Mouse (Mus musculus): ENCODE measurements around the gene Lancl1. TPM values are rescaled to one million over a fixed set of nuclear protein-coding genes. Genes with fewer than 3 reads are reported as not detected.

Lancl1 gene
- polyA plus RNA-seq (2017; shearing (Covaris generic)) = 64.7 TPM

DNA sequence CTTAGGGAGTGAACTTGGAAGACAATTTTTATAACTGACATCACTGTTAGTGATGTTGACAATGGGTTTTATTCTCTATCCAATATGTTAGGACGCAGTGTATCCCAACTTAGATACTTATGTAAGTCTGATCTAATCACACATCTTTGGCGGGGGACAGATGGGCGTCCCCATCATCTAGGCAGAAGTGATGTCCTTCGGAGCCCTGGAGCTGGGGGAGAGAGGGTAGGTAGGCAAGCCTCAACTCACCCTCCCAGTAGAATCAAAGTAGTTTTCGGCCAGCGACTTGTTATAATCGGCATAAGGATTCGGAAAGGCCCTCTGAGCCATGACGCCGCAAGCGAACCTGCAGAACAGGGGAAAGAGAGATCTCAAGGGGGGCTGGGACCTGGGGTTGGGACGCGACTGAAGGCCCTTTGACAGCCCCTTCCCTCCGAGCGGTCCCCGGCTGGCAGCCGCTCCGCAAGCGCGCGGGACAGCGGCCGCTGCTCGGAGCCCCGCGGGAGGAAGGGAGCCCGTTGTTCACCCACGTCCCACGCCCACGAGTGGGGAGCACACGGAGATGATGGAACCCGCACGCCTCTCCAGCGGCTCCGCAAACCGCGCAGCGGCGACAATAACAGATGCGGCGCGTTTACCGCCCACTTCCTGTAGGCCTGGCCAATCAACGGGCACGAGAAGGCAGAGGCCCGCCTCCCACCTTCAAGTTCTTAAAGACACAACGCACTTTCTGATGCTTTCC is at the start of gene Lancl1:
Gene Lancl1, minus strand, starts transcription at position 627 of the 742 bp plus-strand sequence.

Other genes with a start within 250 kb of the Lancl1 start
- gene Kansl1l, start 221.3 kb downstream of the Lancl1 start, polyA plus RNA-seq (2017; shearing (Covaris generic)) = 41.1 TPM
- gene Acadl, start 175.6 kb downstream of the Lancl1 start, polyA plus RNA-seq (2017; shearing (Covaris generic)) = 74.1 TPM
- gene Myl1, start 93.5 kb downstream of the Lancl1 start, polyA plus RNA-seq (2017; shearing (Covaris generic)) = not detected
- not detected for gene Cps1, start 84.2 kb upstream of the Lancl1 start, polyA plus RNA-seq (2017; shearing (Covaris generic))

Data from effector memory CD4-positive, alpha-beta T cell, adult 5 months (primary cell).